Mouse (Mus musculus): ENCODE data around the gene Tmem213. TPM values are rescaled to one million over a fixed set of nuclear protein-coding genes. Genes with fewer than 3 reads are reported as not detected.
A peak's percentile ranks its signal among the peaks of the same experiment; 100 is the strongest.

Tmem213 gene
- polyA plus RNA-seq (2016; fragmentation: Nextera tagmentation; extraction: Ambion mirVana): not detected in 2 replicates

DNA sequence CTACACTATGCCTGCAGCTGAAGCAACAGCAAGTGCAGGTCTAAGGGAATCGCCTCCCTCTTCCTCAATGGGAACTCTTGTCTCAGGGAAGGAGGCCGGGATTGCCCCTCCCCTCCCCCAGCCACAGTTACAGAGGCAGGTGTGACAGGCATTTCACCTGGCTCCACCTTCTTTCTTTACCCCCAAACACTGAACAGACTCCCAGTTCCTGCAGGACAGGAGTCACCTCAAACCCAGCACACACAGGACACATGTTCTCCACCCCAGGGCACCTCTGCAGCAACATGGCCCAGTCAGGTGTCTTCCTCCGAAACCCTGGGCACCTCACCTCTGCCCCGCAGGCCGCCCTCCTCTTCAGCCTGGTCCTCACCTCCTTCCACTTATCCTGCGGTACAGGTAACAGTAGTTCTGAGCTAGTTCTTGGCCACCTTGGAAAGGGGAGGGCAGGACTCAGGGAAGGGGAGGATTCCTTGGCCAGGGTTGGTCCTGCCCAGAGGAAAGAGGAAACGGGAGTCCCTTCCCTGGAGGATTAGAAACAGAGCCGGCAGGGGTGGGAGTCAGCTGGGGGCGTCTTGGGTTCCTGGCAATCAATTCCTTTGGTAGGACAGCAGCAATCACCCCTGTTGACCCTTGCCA lies at the start of gene Tmem213:
Tmem213 (plus strand) TSS at position 96 of the 636 bp plus-strand sequence.
- H3K4me1 ChIP-seq: peaks cover 13% of the 10 kb centered on the region
- 22% methylated on average over 9 of the region's 9 CpGs for WGBS
- no peaks in the 10 kb centered on the region for H3K36me3 ChIP-seq
- H3K27ac ChIP-seq: no peak within 1 kb of the TSS
- no peak for DNase-seq (ENCODE audit: low spot score)
- H3K4me3 ChIP-seq: 0 out of 2 replicates have a peak within 1 kb of the TSS, but pooled peaks have one; percentile 7
- no peaks in the 10 kb centered on the region for H3K9me3 ChIP-seq (replicated peaks)
- H3K27me3 ChIP-seq (ENCODE audit: low read depth, poor library complexity, severe bottlenecking): no peaks in the 10 kb centered on the region

DNA sequence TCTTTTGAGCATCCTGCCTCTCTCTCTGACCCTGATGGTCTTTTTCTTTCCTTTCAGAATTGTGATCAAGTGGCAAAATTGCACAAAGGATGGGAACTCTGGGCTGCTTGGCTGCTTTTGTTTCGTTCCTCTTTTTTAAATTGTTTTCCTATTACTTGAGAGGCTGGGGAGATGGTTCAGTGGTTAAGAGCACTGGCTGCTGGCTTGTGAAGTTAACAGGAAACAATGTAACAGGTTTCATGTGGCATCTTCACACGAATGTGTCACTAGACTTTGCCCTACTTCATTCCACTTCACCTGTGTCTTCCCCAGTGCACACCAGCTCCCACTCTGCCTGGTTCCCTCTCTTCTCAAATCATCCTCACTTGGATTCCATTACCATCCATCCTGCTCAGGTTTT lies 44.4 kb upstream of the Tmem213 start:
- Histone ChIP-seq H3K4me3 (no peak overlapping the region), H3K27me3 (ENCODE audit: low read depth, poor library complexity, severe bottlenecking) (no peaks in the 10 kb centered on the region), H3K9me3 (replicated peaks) (peaks cover 3% of the 10 kb centered on the region; the same call in 1 of the 2 replicates), H3K36me3 (no peaks in the 10 kb centered on the region), H3K27ac (no peak overlapping the region), H3K4me1 (peaks cover 3% of the 10 kb centered on the region; the same call in 1 of the 2 replicates)
- no peak for DNase-seq (ENCODE audit: low spot score)
- 81% methylated on average over 2 of the region's 2 CpGs for WGBS

DNA sequence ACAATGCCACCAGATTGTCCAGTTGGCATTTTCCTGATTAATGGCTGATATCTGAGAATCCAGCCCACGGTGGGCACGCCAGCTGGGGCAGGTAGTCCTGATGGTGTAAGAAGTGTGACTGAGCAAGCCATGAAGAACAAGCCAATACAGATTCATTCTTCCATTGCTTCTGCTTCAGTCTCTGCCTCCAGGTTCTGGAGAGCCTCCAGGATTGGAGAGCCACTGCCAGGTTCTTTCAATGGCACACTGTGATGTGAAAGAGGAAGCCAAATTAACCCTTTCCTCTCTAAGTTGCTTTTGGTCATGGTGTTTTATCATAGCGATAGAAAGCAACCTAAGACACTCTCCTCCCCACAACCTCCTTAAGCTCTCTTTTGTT lies 43.9 kb upstream of the Tmem213 start:
- H3K4me1 ChIP-seq: peaks cover 3% of the 10 kb centered on the region; the same call in 1 of the 2 replicates
- DNase-seq (ENCODE audit: low spot score): no peak
- no peaks in the 10 kb centered on the region for H3K27me3 ChIP-seq (ENCODE audit: low read depth, poor library complexity, severe bottlenecking)
- peaks cover 3% of the 10 kb centered on the region; the same call in 1 of the 2 replicates for H3K9me3 ChIP-seq (replicated peaks)
- no peaks in the 10 kb centered on the region for H3K36me3 ChIP-seq
- H3K27ac ChIP-seq: no peak overlapping the region
- no peak overlapping the region for H3K4me3 ChIP-seq
- 86% methylated on average over 3 of the region's 3 CpGs for WGBS

DNA sequence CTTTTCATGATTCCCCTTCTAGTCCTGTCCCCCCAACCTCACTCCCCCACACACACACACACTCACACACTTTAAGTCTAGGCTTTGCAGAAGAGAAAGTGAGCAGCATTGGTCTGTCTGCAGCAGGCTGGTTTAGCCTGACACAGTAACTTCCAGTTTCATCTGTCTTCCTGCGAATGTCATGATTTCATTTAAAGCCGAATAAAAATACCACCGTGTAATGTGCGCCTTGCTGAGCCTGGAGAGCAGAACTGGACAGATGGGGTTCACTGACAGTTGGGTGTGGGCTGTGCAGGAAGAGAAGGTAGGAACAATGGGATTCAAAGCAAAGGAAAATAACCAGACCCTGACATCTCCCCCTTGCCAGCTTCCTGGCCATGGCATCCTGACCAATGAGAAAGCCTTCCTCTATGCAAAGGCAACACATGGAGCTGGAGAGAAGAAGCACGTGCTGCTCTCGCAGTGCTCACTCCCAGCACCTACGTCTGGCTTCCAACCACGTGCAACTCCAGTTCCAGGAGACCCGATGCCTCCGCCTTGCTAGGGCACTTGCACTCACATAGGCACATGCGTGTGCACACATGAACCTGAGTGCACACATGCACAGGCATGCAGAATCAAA lies 43.4 kb upstream of the Tmem213 start:
- 85% methylated on average over 11 of the region's 11 CpGs for WGBS

DNA sequence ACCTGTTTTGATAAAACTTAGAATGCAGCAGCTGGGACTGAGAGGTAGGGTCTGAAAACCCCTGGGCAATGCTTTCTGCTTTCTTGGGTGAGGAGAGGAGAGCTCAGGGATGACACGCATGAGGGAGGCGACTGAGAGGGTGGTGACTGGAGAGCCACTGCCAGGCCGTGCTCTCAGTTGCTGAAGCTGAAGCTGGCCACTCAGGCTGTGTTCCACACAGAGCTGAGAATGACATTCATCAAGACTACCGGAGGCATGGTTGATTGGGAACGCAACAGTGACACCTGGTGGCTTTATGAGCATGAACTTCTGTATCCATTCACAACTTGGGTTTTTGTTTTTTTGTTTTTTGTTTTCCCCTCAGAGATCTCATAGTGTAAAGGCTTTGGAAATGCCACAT lies 42.8 kb upstream of the Tmem213 start:
- Histone ChIP-seq H3K4me1 (peaks cover 10% of the 10 kb centered on the region), H3K9me3 (replicated peaks) (peaks cover 3% of the 10 kb centered on the region; the same call in 1 of the 2 replicates), H3K36me3 (no peaks in the 10 kb centered on the region), H3K27ac (no peak overlapping the region; the same call in 1 of the 2 replicates), H3K27me3 (ENCODE audit: low read depth, poor library complexity, severe bottlenecking) (no peaks in the 10 kb centered on the region), H3K4me3 (no peak overlapping the region)
- peak; percentile 78 for DNase-seq (ENCODE audit: low spot score)
- 8% methylated on average over 5 of the region's 5 CpGs for WGBS

More for the DNA sequence above, 43.4 kb upstream of the Tmem213 start:
- H3K27ac ChIP-seq: no peak overlapping the region; the same call in 1 of the 2 replicates
- DNase-seq (ENCODE audit: low spot score): no peak
- peaks cover 7% of the 10 kb centered on the region for H3K4me1 ChIP-seq
- H3K27me3 ChIP-seq (ENCODE audit: low read depth, poor library complexity, severe bottlenecking): no peaks in the 10 kb centered on the region
- H3K4me3 ChIP-seq: no peak overlapping the region
- H3K9me3 ChIP-seq (replicated peaks): peaks cover 3% of the 10 kb centered on the region; the same call in 1 of the 2 replicates
- H3K36me3 ChIP-seq: no peaks in the 10 kb centered on the region

DNA sequence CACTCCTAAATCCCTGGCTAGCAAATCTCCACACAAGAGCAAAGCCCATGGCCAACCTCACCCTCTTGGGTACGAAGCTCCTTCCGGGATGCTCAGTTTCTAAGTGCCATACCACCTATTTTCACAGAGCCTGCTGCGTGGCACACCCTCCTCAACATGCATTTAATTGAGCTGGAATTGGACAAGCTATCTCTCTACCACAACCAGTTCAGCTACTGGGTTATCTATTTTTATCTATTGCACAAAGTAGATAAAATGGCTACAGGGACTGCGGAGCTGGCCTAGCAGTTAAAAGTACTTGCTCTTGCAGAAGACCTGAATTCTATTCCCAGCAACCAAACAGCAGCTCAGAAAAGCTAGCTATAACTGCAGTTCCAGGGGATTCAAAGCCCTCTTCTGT lies 37.8 kb upstream of the Tmem213 start:
- Histone ChIP-seq H3K4me3 (no peak overlapping the region), H3K9me3 (replicated peaks) (no peaks in the 10 kb centered on the region), H3K4me1 (peaks cover 7% of the 10 kb centered on the region), H3K27ac (no peak overlapping the region), H3K36me3 (no peaks in the 10 kb centered on the region), H3K27me3 (ENCODE audit: low read depth, poor library complexity, severe bottlenecking) (no peaks in the 10 kb centered on the region)
- whole genome bisulfite sequencing: 91% methylated on average over 4 of the region's 4 CpGs
- no peak for DNase-seq (ENCODE audit: low spot score)

DNA sequence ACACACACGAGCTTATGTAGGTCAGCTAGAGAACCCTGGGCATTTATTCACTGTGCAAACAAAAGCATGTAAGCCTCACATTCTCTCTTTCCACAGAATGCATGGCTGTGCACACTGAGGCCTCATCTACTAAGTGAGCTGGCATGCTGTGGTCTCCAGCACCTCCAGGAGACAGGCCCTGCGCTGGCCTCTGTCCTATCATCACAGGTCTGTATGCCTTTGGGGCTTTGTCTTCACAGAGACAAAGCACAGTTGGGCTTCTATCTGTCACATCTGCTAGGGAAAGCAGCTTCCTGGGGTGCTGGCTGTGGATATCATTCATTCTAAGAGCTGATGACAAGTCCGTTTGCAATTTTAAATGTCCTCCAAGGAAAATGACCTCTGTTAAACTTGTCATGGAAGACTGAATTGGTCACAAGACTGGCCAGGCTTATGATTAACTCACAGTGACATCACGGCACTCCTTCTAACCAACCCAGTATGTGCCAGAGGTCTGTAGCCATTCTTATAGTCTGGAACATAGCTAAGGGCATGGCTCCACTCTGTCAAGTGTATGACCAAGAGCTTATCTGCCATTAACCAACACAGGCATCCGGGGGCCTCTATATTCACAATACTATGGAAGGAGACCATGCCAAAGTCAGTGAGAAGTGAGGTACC lies 36.8 kb upstream of the Tmem213 start:
- no peak overlapping the region for H3K4me3 ChIP-seq
- H3K4me1 ChIP-seq: peaks cover 6% of the 10 kb centered on the region; the same call in 1 of the 2 replicates
- no peak overlapping the region for H3K27ac ChIP-seq
- WGBS: 84% methylated on average over 5 of the region's 5 CpGs
- H3K9me3 ChIP-seq (replicated peaks): no peaks in the 10 kb centered on the region
- DNase-seq (ENCODE audit: low spot score): no peak
- H3K27me3 ChIP-seq (ENCODE audit: low read depth, poor library complexity, severe bottlenecking): no peaks in the 10 kb centered on the region
- H3K36me3 ChIP-seq: no peaks in the 10 kb centered on the region

DNA sequence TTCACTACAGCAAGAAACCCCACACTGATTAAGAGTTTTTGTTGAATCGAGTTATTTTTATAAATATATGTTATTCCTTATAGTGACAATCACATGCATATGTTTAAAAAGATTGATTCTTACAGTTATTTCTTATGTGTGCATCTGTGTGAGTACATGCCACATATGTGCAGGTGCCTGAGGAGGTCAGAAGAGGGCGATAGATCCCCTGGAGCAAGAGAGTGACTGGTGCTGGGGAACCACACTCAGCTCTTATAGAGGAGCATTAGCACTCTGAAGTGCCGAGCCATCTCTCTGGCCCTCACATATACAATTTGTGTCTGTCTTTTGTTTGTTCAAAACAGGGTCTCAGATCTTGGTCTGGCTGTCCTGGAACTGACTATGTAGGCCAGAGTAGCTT lies 35.5 kb upstream of the Tmem213 start:
- WGBS: 95% methylated on average over 3 of the region's 3 CpGs

DNA sequence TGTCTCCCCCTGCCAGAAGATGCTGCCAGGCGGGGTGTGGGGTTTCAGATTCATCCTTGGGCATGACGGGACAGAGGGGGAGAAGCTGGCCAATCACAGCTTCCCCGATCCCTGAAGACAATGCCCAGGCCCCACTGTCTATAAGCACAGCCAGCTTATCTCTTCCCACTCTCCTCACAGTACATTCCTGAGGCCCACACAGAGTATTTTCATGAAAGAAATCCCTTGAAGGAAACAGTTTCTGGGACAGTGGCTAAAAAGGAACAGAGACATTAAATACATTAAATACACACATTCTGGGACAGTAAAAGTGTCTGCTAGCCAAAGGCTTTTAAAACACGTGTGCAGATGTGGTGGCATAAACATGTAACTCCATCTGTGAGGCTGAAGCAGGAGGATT lies 28.7 kb upstream of the Tmem213 start:
- no peak for DNase-seq (ENCODE audit: low spot score)

More for the DNA sequence above, 35.5 kb upstream of the Tmem213 start:
- no peaks in the 10 kb centered on the region for H3K36me3 ChIP-seq
- H3K27me3 ChIP-seq (ENCODE audit: low read depth, poor library complexity, severe bottlenecking): no peaks in the 10 kb centered on the region
- H3K9me3 ChIP-seq (replicated peaks): no peaks in the 10 kb centered on the region
- peaks cover 6% of the 10 kb centered on the region; the same call in 1 of the 2 replicates for H3K4me1 ChIP-seq
- no peak overlapping the region for H3K27ac ChIP-seq
- no peak for DNase-seq (ENCODE audit: low spot score)
- H3K4me3 ChIP-seq: no peak overlapping the region

DNA sequence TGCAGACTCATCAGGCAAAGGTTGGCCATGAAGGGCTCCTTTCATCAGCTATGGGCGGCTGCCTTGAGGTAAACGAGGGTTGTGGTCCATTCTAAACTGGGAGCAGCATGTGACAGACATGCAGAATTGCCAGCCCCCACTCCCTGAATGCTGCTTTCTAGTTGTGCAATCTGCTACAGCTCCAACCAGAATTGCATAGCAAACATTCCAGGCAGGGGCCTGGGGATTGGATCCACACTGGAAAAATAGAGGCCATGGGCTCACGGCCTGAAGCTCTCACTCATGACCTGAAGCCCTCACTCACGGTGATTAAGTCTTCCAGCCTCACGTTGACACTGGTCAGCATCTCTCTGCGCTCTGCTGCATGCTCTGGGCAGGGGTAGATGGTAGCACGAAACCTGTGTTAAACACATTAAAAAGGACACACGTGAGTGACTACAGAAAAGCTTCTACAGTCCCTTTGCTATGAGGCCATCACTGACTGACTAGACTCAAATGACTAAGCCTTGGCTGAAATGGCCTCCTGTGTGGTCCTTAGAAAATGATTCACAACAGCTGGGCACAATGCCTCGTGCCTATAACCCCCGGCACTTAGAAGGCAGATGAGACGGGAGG lies 27.2 kb upstream of the Tmem213 start:
- Histone ChIP-seq H3K9me3 (replicated peaks) (no peaks in the 10 kb centered on the region), H3K27ac (no peak overlapping the region), H3K27me3 (ENCODE audit: low read depth, poor library complexity, severe bottlenecking) (no peaks in the 10 kb centered on the region), H3K36me3 (no peaks in the 10 kb centered on the region), H3K4me3 (no peak overlapping the region), H3K4me1 (peaks cover 6% of the 10 kb centered on the region; the same call in 1 of the 2 replicates)
- 67% methylated on average over 11 of the region's 11 CpGs for WGBS
- no peak for DNase-seq (ENCODE audit: low spot score)

More for the DNA sequence above, 28.7 kb upstream of the Tmem213 start:
- Histone ChIP-seq H3K27me3 (ENCODE audit: low read depth, poor library complexity, severe bottlenecking) (no peaks in the 10 kb centered on the region), H3K27ac (no peak overlapping the region), H3K9me3 (replicated peaks) (no peaks in the 10 kb centered on the region), H3K36me3 (no peaks in the 10 kb centered on the region), H3K4me3 (no peak overlapping the region), H3K4me1 (peaks cover 6% of the 10 kb centered on the region; the same call in 1 of the 2 replicates)
- WGBS: 69% methylated on average over 4 of the region's 4 CpGs

DNA sequence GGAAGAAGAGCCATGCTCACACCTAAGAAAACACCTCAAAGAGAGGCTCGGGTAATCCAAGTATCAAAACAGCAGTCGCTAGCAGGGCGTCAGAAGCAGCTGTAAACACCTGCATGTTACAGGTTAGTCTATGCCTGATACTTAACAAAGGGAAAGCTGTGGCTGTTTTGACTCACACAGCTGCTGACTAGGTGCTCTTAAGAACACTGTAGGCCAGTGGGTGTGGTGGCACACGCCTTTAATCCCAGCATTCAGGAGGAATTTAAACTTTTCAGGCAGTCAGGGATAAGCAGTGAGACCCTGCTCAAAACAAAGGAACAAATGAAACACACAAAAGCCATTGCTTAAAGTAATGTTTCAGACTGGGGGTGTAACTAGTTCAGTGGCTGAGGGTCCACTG lies 25.9 kb upstream of the Tmem213 start:
- Histone ChIP-seq H3K4me1 (peaks cover 10% of the 10 kb centered on the region; the same call in 1 of the 2 replicates), H3K27ac (no peak overlapping the region), H3K4me3 (no peak overlapping the region), H3K36me3 (no peaks in the 10 kb centered on the region), H3K27me3 (ENCODE audit: low read depth, poor library complexity, severe bottlenecking) (no peaks in the 10 kb centered on the region), H3K9me3 (replicated peaks) (no peaks in the 10 kb centered on the region)
- WGBS: 31% methylated on average over 4 of the region's 4 CpGs
- no peak for DNase-seq (ENCODE audit: low spot score)

DNA sequence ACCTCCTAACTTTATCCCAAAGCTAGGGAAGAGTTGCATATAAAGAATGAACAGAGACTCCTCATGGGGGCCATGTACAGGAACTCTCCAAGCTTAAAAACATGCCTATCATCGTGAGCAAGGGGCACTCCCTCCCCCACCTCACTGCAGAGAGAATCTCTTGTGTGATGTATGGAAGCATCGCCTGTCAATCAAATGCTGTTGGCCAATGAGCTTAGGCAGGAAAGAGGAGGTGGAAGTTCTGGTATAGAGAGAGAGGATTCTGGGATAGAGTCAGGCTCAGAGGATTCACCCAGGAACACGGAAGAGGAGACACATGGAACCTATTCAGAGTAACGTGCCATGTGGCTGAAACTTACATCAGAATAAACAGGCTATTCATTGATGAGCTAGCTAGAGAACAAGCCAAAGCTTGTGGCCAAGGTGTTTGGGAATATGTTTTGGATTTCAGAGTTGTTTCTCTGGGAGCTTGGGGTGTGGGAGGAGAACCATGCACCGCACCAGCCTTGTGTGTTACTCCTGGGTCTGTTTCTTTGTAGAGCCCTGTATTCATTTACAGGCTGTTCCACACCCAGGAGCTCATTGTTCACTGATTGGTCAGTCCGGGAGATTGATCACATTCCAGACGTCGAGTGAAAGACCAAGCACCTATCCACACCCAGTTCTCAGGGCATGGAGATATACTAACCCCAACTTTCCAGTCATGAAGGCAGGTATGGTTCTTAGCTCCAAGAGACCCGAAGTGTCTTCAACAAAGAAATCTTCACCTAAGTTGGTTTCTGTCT lies 21.6 kb upstream of the Tmem213 start:
- Histone ChIP-seq H3K4me3 (no peak overlapping the region), H3K27ac (no peak overlapping the region), H3K9me3 (replicated peaks) (no peaks in the 10 kb centered on the region), H3K36me3 (no peaks in the 10 kb centered on the region), H3K4me1 (0 out of 2 replicates have a peak, but pooled peaks cover 4% of the 10 kb centered on the region), H3K27me3 (ENCODE audit: low read depth, poor library complexity, severe bottlenecking) (no peaks in the 10 kb centered on the region)
- 82% methylated on average over 9 of the region's 9 CpGs for WGBS
- no peak for DNase-seq (ENCODE audit: low spot score)

Measured in limb, embryonic 10.5 days (tissue).